Mouse (Mus musculus): ENCODE results near the gene Rtl9. TPM values are rescaled to one million over a fixed set of nuclear protein-coding genes. Genes with fewer than 3 reads are reported as not detected.
A peak's percentile ranks its signal among the peaks of the same experiment; 100 is the strongest.

Gene Rtl9
- polyA plus RNA-seq (2015; fragmentation: Nextera tagmentation; extraction: Ambion mirVana): 0.05 TPM in 1 of 2 replicates, not detected in the other

DNA sequence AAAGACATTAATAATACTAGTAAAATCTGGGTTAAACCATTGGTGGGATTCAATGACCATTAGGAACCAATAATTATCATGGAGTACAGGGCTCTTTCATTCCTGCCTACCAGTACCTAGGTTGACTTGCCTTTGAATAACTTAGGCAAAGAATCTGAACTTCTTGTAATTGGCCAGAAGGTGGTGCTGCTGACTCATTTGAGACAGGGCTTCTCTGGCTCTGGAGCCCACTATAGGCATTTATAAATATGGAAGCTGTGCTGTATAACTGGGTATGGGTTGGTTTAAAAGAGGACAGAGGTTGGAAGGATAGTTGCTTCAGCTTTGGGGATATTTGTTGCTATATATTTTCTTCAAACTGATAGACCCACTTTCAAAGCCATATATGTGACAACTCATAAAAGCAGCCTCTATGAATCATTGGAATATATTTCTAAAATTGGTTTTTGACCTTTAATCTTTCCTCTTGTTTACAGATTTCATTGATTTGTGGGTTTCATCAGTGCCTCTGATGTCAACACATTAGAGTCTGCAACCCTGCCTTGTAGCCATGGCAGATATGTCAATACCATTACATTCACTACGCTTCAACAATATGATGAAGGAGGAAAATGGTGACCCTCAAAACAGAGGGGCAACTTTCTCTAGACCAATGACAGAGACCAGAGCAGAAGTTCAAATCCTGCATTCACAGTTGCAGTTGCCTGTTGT is at the start of gene Rtl9:
TSS of gene Rtl9 (plus strand) at position 551 of the 711 bp plus-strand sequence.
- peak; percentile 7 for DNase-seq (ENCODE audit: low spot score)

DNA sequence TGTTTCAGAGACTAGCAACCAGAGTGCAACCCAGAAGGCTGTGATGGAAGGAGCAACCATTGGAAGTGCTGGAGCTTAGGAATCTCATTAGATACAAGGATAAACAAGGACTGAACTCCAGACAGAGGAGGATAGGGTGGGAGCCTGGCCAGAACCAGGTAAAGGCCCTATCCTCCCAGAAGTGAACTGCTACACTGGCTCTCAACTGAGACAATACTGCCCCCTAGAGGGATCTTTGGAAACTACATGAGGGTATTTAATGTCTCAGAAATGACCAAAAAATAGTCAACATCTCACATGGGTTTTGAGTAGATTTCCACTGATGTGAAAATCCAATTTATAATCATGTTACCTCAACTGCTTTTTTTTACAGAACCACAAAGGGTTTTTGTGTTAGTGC is 47.9 kb upstream of the Rtl9 start:
- DNase-seq (ENCODE audit: low spot score): peak; percentile 54

DNA sequence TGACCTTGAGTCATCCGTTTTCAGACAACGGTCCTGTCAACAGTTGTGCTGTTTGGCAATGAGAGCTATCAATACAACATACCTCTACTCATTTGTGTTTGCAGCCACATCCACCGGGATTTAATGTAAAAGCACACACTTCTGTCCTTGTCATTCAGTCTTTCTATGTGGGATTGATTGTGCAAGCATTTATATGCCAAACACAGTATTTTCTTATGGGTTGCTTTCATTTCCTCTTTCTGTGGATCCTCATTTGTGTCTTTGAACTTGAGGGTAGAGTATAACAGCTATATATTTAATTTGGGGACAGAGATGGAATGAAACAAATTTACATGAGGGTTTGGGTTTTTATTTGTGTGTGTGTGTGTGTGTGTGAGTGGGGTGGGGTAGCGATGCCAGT is 47.5 kb upstream of the Rtl9 start:
- no peak for DNase-seq (ENCODE audit: low spot score)

DNA sequence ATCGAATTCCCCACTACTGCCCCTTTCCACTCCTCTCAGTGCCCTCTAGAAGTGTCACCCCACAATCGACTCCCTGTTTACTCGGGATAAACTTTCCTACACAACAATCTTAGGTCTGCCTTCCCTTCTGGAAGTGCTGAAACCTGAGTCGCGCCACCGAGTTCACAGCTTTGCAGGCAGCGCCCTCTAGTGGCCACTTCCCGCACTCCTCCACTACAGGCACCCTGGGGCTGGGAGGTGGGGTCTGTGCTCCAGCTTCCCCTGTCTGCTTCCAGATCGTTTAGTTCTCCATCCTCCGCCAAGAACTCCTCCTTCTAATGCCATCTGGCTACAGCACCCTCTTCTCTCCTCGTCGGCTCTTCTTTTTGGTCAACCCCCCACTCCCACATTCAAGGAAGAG is 40.6 kb upstream of the Rtl9 start:
- DNase-seq (ENCODE audit: low spot score): peak; percentile 59

DNA sequence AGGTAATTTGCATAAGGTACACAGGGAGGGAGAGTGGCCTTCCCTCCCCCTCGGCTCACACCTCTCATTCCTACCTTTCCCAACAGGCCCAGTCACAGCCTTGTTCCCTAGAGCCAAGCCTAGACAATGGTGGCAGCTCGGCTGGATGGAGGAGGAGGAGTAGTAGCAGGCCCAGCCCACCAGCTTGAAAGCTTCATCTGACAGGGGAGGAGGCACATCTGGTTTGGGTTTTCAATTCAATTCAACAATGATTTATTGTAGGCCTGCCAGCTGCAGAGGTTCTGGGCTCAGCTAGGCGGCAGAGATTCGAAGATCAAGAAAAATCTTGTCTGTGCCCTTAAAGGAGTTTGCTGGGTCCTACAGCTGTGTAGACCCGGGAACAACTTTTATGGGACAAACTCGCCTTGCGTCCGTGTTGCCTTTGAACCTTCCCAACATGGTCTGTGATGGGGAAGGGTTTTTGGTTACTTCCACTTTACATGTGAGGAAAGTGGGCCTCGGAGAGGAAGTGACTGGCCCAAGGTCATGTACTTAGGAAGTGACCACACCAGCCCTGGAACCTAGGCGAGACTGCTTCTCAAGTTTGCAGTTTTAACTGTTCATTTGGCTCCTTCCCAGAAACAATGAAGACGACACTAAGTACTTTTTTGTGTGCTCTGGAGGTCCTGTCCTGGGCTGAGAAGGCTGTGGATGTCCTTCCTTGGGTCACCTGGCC is 36.6 kb upstream of the Rtl9 start:
- no peak for DNase-seq (ENCODE audit: low spot score)

DNA sequence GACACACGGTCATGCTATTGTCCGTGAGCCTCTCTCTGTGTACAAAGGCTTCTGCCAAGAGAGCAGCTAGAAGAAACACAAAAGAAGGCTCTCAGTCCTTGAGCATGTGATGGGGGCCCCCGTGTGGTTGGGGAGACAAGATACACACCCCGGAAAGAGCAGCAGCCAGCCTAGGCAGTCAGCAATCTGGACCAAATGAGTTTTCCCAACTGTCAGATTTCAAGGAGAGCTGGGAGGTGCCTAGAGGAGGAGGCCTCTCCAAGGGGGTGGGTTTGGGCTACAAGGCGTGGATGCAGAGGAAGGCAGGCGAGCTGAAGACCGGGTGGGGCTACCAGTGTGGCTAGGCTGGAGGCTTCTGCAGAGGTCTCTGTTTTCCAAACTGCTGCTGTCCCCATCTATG is 35.6 kb upstream of the Rtl9 start:
- DNase-seq (ENCODE audit: low spot score): no peak

DNA sequence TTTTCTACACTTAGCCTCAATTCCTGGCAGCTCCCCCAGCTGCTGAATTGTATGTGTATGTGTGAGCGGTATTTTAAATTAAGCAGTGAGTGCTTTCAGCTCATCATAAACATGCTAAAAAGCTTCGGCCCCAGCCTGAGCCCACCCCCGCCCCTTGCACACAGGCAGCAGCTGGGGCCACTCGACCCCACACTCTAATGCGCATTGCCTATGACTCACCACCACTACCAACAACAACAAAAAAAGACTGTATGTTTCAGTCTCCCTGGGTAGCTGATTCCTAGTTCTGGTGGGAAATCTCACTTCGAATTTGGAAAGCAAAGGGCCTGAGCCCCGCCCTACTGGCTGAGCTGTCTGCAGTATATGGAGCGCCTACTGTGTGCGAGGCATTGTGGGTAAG is 35.1 kb upstream of the Rtl9 start:
- no peak for DNase-seq (ENCODE audit: low spot score)

DNA sequence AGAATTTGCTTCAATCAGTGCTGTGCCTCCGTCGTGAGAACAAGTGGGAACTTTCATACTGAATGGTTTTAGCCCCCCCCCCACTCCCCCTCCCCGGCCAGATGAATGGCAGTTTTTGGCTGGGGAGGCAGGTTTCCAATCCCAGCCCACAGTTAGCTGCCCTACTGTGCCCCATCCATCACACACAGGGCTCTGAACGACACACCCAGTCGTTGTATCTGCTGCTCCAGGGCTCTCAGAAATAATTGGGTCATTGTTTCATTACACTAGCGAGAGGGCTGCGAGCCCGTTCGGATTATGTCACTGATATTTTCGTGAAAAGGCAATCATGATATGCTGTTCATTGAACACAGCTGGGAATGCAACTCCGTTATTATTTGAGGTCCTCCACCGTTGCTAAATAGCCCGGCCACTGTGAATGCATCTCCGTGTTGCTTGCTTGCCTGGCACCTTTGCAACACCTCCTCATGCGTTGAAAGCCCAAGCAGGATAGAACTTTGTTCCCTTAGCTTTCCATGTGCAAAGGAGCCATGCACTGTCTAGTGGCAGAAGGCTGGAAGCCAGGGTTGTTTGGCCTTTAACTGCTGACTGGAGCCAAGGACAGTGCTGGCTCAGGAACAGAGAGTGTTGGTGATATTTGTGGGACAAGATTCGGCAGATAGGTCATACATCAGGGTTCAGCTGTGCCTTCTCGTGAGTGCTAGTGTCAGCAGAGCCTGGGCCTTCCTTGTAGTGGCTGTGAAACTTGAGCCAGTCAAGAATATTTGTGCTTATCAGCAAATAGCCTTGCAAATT is 32.9 kb upstream of the Rtl9 start:
- no peak for DNase-seq (ENCODE audit: low spot score)

DNA sequence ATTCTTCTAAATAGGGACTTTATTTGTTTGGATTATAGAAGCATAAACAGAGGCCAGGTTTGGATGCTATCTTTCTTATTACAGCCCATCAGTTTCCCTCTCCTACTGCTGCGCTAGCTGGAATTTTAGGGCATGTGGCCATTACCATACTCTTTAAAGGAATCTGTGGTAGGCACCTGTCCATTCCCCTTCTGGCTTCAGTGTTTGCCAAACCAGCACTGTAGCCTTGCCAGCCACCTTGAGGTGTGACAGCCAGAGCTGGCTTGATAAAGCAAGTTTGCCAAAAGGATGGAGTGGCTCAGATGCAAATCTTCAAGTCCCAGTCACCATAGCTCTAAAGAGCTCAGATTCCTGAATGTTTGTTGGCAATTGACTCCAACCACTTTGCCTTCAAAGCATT is 32.3 kb upstream of the Rtl9 start:
- DNase-seq (ENCODE audit: low spot score): no peak

DNA sequence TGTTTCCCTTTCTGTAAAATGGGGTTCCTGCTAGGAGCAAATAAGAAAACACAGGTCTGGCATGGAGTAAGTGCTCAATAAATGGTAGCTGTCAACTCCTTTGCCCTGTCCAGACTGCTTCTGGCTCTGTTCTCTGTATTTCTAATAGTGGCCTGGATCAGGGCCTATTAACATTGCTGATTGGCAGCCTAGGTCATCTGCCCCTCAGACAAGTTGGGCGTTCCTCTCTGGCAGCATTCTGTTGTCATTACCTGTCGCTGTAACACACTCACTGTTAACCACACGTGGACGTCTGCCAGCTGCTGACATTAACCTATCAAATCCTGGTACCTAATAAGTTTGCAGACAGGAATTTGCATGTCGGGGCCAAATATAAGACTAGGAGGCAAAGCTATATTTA is 31.8 kb upstream of the Rtl9 start:
- no peak for DNase-seq (ENCODE audit: low spot score)

DNA sequence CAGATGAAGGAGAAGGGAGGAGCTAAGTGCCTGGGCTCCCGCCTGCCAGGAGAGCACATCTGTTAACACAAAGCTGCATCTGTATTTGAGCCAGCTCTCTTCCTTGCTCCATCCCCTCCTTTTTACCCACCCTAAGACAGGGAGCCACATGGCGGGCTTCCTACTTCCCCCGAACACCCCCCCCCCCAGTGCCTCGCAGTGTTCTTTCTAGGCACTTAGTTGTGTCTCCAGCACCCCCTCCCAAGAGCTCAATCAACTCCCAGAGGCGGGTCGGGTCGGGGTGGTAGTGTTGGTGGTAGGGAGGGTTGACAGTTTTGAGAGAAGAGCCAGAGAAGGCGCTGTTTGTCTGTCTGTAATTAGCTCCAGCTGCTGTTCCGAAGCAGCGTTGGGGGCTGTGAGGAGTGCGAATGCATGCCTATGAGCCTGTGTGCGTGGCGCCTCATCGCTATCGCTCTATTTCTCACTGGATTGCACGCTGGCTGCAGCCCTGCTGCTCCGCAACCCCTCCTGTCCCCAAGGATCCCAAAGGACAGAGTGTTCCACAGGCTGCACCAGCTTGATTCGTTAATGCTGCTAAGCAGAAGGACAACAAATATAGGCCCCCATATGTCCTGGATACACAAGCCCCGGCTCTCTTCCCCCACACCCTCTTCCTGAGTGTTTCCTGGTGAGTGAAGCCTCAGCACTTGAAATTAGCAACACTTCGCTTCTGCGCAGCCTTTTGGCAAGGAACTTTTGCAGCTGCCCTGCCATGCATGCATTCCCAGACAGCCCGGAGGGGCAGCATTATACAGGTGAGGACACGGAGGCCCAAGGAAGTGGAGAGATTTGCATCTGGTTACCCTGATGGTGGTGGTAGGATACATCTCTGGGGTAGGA is 18.7 kb upstream of the Rtl9 start:
- no peak for DNase-seq (ENCODE audit: low spot score)

DNA sequence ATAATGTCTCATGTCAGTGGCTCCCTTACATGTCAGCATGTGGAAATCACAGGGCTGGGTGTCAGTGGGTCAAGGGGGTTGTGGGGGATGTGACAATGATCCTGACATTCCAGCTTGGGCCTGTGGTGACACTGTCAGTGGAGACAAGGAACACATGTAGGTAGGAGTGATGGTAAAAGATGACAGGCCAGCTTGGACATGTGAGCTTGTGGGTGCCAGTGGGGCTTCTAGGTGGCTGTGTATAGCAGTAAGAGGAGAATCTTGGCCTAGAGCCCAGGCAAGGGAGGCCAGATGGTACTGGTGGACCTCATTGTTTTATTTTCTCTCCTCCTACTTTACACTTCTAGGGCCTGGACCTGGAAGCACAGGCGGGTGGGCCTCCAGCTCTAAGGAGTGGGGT is 16.7 kb upstream of the Rtl9 start:
- DNase-seq (ENCODE audit: low spot score): no peak

DNA sequence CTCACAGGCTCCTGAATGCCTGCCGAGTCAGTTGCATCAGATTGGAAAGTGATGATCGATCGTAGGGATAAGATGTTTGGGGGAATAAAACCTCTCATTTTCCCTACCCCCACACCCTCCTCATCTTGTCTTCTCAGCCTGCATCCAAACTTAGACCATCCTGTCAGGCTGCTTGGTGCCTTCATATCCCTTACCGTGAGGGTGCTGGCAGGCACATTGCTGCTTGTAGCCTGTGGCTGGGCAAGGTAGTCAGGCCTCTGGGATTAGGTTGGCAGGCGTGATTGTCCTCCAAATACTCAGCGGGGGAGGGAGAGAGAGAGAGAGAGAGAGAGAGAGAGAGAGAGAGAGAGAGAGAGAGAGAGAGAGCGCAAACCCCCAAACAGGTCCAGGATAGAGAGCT is 11.2 kb upstream of the Rtl9 start:
- DNase-seq (ENCODE audit: low spot score): no peak

DNA sequence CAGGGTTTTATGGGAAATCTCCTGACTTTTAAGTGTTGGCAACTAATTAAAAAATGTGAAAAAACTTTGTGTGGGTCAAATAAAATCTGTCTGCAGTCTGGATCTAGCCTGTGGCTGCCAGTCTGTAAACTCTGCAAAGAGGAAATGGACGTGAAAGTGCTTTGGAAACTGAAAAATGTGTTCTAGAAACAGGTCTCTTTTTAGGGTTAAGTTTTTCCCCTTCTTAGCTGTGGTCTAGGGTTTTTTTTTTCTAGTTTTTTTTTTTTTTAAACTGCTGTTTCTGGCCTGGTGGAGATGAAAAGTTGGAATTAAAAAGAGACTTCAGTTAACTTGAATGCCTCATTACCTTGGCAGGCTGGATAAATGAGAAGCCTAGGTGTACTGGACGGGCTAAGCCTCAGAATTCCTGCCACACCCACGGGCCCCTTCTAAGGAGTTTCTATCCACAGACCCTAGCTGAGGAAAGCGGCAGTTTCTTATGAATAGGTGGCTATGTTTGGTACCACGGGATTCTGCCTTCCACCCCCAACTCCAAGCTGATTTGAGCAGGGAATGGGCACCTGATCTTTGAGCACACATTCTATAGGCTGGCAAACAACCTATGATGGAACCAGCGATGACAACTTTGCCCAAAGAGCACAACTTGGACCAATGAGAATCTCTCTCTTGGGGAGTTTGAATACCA is 8.3 kb upstream of the Rtl9 start:
- DNase-seq (ENCODE audit: low spot score): no peak

DNA sequence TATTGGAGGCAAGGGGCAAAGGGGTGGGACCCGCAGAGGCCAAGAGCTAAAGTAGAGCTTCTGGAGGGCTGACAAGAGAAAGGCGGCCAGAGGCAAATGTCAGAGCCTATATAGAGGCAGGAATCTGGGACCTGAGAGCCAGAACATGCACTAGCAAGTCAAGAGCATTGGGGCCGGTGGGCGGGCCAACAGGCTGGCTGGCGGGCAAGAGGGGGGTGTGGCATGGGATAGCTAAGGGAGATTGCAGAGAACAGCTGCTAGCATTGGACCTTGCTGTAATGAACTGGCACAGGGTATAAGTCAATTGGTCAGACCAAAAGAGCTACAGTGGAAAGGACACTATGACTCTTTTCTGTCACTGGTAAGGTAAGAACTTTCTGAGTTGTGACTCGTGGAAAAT is 1.8 kb upstream of the Rtl9 start:
- DNase-seq (ENCODE audit: low spot score): no peak

DNA sequence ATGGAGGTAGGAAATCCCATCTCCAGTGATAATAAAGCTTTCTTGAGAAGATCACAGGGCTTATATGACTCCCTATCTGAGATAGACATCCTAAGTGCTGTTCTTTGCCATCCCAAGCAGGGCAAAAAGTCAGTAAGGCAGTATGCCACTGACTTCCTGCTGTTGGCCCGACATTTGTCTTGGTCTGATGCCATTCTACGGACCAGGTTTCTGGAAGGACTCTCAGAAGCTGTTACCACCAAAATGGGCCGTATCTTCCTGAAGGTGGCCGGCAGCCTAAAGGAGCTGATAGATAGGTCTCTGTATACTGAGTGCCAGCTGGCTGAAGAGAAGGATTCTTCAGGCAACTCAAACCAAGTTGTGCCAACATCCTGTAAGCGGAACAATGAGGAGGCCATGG is 3.8 kb downstream of the Rtl9 start:
- DNase-seq (ENCODE audit: low spot score): no peak

DNA sequence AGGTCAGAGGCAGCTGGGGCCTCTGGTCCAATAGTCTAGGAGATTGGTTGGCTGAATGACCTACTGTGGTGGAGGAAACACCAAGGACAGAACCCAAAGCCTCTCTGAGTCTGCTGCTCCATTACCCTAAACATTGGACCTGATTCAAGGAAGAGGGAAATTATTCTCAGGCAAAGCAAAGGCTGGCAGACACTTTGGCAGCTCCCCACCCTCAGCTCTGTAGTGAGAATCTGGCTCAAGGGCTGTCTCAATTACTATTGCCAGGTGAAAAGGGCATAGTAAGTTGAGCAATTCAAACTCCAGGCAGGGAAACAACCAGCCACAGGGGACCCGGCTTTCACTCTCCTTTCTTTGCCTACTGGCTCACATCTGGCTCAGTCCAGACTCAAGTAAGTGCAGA is 6.5 kb downstream of the Rtl9 start:
- DNase-seq (ENCODE audit: low spot score): no peak

DNA sequence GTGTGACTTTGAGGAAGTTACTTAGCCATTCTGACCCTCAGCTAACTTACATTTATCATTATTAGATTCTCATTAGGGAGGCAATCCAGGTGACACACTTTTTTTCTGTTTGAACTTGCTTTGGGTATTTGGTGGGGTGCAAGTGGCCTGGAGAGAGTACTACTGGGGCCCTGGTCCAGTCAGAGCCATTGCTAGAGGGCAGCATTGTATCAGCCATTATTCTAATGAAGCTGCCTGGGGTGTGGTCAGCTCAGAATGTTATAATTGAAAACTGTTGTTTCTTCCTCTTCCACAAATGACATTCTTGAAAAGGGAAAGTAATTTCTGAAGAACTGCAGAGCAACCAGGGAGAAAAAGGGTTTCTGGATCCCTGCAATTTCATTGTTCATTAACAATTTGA is 13.2 kb downstream of the Rtl9 start:
- no peak for DNase-seq (ENCODE audit: low spot score)
